Mouse (Mus musculus) cortical plate, adult 2 months (tissue): Measurements from ENCODE around the gene Vgf. TPM values are rescaled to one million over a fixed set of nuclear protein-coding genes. Genes with fewer than 3 reads are reported as not detected.

Experiments used
- H3K27ac ChIP-seq: fragments of 200-500 bp; 2 replicates; pipeline ENCODE4 v1.5.1; 2012; ENCODE audit warnings: low read length, control low read depth, inconsistent platforms; ENCODE audit not compliant: insufficient read depth
- H3K4me1 ChIP-seq: fragments of 200-500 bp; 2 replicates; pipeline ENCODE4 v1.6.1; 2011; ENCODE audit warnings: low read length; ENCODE audit not compliant: control insufficient read depth, insufficient read depth
- H3K4me3 ChIP-seq: fragments of 200-500 bp; 2 replicates; pipeline ENCODE4 v1.5.1; 2011; ENCODE audit warnings: mild to moderate bottlenecking, low read length, control low read depth; ENCODE audit not compliant: insufficient read depth
- CTCF ChIP-seq: fragments of 200-500 bp; IDR thresholded peaks from 2 replicates; pipeline ENCODE4 v1.5.1; 2011; ENCODE audit warnings: mild to moderate bottlenecking, control low read depth, low read length; ENCODE audit not compliant: insufficient read depth; ENCODE audit errors: extremely low read depth
- POLR2A ChIP-seq: fragments of 200-500 bp; IDR thresholded peaks from 2 replicates; pipeline ENCODE4 v1.6.1; 2011; ENCODE audit warnings: mild to moderate bottlenecking, low read length, control low read depth; ENCODE audit not compliant: insufficient read depth; ENCODE audit errors: extremely low read depth
- polyA plus RNA-seq: library from polyadenylated mRNA; depleted of rRNA; stranded (reverse); fragments of >200 nt; gene quantifications from 2 replicates; pipeline ENCODE4 v1.2.3, GENCODE M21; 2012

Vgf gene
- polyA plus RNA-seq, 1 experiment = 168 TPM

DNA sequence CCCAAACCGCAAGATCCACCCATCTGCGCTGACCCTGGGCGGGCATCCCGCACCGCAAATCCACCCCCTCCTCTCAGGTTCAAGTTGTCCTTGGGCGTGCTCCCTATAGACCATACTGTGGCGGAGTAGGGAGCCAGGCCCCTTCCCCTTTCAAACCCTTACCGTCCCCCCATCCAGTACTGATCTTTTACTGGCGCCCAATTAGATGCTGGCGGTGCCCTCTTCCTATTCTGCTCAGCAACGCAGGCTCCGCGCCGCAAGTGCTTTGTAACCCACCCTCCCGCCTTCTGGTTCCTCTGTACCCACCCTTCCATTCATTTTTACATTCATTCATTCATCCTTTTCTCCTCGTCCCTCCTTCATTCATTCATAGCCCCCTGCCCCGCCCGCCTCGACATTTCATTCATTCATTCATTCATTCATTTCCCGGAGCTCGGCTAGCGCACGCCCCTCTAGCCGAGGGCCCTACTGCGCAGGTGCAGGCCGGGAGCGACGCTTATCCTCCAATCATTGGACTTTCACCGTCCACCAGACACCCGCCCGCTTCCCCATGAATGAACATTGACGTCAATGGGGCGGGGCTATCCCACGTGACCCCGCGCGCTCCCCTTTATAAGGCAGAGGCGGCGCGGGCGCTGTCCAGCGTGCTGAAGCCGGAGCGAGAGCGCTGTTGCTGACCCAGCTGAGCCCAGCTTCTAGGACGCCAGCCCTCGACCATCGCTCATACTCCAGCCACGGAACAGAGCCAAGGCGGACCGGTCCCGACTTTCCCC, 3.6 kb downstream of the Vgf start:
- TF ChIP-seq POLR2A (peak; percentile 99), CTCF (no peak)
- Histone ChIP-seq H3K4me1 (no peaks in the 10 kb centered on the region), H3K27ac (peak overlapping the region; percentile 52; the same call in 1 of the 2 replicates), H3K4me3 (peak overlapping the region; percentile 76)

- H3K4me3 ChIP-seq = peak overlapping the region; percentile 76
- H3K4me1 ChIP-seq = no peaks in the 10 kb centered on the region
- H3K27ac ChIP-seq = peak overlapping the region; percentile 52
- no peak; the same call in 1 of the 2 replicates for TF ChIP-seq POLR2A
- no peak for TF ChIP-seq CTCF
Observed at GRCm38 (mm10) chr5:137030416-137030810, 4.2 kb downstream of the Vgf start.

DNA sequence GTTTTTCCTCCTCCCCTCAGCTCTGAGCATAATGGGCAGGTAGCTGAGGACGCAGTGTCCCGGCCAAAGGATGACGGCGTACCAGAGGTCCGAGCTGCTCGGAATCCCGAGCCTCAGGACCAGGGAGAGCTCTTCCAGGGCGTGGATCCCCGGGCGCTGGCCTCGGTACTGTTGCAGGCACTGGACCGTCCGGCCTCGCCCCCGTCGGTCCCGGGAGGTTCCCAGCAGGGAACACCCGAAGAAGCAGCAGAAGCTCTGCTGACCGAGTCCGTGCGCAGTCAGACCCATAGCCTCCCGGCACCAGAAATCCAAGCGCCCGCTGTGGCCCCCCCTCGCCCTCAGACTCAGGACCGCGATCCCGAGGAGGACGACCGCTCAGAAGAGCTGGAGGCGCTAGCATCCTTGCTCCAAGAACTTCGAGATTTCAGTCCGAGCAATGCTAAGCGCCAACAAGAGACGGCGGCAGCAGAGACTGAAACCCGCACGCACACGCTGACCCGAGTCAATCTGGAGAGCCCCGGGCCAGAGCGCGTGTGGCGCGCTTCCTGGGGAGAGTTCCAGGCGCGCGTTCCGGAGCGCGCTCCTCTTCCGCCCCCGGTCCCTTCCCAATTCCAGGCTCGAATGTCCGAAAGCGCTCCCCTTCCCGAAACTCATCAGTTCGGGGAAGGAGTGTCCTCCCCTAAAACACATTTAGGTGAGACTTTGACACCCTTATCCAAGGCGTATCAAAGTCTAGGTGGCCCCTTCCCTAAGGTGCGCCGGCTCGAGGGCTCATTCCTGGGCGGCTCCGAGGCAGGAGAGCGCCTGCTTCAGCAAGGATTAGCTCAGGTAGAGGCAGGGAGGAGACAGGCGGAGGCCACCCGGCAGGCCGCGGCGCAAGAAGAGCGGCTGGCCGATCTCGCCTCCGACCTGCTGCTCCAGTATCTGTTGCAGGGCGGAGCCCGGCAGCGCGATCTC, 5.2 kb downstream of the Vgf start:
- H3K27ac ChIP-seq = peak overlapping the region; percentile 88

GRCm38 (mm10) chr5:137032033-137032421, 5.8 kb downstream of the Vgf start:
- H3K27ac ChIP-seq = peak overlapping the region; percentile 88
- no peaks in the 10 kb centered on the region for H3K4me1 ChIP-seq
- H3K4me3 ChIP-seq = peak overlapping the region; percentile 76
- TF ChIP-seq POLR2A = peak; percentile 57
- no peak for TF ChIP-seq CTCF

More for the DNA sequence above, 5.2 kb downstream of the Vgf start:
- H3K4me3 ChIP-seq = peak overlapping the region; percentile 76
- TF ChIP-seq CTCF = no peak
- TF ChIP-seq POLR2A = no peak
- no peaks in the 10 kb centered on the region for H3K4me1 ChIP-seq

GRCm38 (mm10) chr5:137032641-137033074, 6.5 kb downstream of the Vgf start:
- no peak overlapping the region for H3K27ac ChIP-seq
- H3K4me3 ChIP-seq = peak overlapping the region; percentile 76
- TF ChIP-seq POLR2A (peak; percentile 55), CTCF (no peak)
- H3K4me1 ChIP-seq = no peaks in the 10 kb centered on the region

DNA sequence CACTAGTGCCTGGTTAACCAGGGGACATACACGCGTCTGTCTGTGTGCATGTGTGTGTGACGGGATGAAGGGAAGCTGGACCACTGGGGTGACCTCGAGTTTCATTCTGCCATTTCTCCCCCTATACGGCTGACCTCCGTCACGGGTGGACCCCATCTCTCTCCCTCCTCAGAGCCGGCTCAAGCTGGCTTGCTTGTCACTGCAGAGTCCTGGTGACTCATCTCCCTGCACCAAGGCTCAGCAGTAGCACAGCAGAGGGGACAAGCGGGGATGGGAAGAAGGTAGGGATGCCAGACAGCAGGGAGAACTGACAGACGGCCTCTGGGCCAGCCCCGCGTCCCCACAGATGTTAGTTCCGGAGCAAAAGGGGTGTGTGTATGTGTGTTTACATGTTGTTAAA, 10.0 kb downstream of the Vgf start:
- H3K4me1 ChIP-seq = no peaks in the 10 kb centered on the region
- H3K4me3 ChIP-seq = no peak overlapping the region
- H3K27ac ChIP-seq = peak overlapping the region; percentile 27; the same call in 1 of the 2 replicates
- TF ChIP-seq POLR2A = no peak
- TF ChIP-seq CTCF = no peak

DNA sequence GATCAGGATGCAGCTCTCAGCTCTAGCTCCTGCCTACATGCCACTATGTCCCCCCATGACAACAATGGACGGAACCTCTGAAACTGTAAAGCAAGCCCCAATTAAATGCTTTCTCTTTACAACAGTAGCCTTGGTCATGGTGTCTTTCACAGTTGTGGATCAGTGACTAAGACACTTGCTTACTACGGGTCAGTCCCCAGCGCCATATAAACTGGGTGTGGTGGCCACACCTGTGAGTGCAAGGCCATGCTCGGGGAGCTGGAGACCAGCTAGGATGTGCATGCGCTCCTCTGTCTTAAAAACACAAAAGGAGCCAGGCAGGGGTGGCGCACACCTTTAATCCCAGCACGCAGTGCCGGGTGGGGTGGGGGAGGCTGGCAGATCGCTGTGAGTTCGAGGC, 13.3 kb downstream of the Vgf start:
- TF ChIP-seq POLR2A = no peak
- no peak for TF ChIP-seq CTCF
- no peak overlapping the region for H3K27ac ChIP-seq
- no peak overlapping the region for H3K4me3 ChIP-seq
- no peaks in the 10 kb centered on the region for H3K4me1 ChIP-seq

DNA sequence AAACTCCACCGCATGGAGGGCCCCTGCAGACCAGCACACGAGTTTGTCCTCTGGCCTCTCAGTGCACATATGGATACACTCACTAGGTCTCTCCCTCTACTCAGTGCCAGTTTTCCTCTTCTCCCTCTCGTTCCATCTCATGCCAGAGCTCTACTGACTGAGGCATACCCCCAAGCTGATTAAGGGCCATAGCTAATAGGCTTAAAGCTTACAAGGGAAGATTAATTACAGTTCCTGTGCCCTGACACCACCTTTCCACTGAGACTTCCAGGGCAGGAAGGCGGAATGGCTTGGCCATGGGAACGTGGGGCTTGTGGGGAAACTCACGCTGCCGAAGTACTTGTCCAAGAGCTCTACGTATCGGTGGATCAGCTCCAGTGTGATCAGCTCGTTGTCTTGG, 15.2 kb downstream of the Vgf start:
- no peak overlapping the region for H3K27ac ChIP-seq
- TF ChIP-seq CTCF (no peak), POLR2A (no peak)
- H3K4me1 ChIP-seq = peaks cover 2% of the 10 kb centered on the region
- H3K4me3 ChIP-seq = no peak overlapping the region

GRCm38 (mm10) chr5:137043997-137044396, 17.8 kb downstream of the Vgf start:
- Histone ChIP-seq H3K4me1 (peaks cover 3% of the 10 kb centered on the region), H3K4me3 (no peak overlapping the region), H3K27ac (no peak overlapping the region)
- TF ChIP-seq CTCF (no peak), POLR2A (no peak)
